Mouse (Mus musculus): ENCODE data around the gene Rad50.
A peak's percentile ranks its signal among the peaks of the same experiment; 100 is the strongest.

Rad50 gene

GRCm38 (mm10) chr11:53698521-53698920 is 8.6 kb downstream of the Rad50 start:
- no peak for DNase-seq (ENCODE audit: low spot score in 2 of 2)

- DNase-seq (ENCODE audit: low spot score in 2 of 2), result no peak
Observed at GRCm38 (mm10) chr11:53691979-53692378, 15.1 kb downstream of the Rad50 start.

GRCm38 (mm10) chr11:53682994-53683530 is 24.1 kb downstream of the Rad50 start:
- DNase-seq (ENCODE audit: low spot score in 2 of 2), result peak in 1 of 2 experiments; percentile 38

GRCm38 (mm10) chr11:53682170-53682569 is 24.9 kb downstream of the Rad50 start:
- DNase-seq (ENCODE audit: low spot score in 2 of 2), result no peak

- DNase-seq (ENCODE audit: low spot score in 2 of 2), result no peak
Observed at GRCm38 (mm10) chr11:53681686-53682085, 25.4 kb downstream of the Rad50 start.

- DNase-seq (ENCODE audit: low spot score in 2 of 2), result no peak
Observed at GRCm38 (mm10) chr11:53680141-53680540, 27.0 kb downstream of the Rad50 start.

GRCm38 (mm10) chr11:53671414-53671813 is 35.7 kb downstream of the Rad50 start:
- DNase-seq (ENCODE audit: low spot score in 2 of 2), result no peak

- no peak for DNase-seq (ENCODE audit: low spot score in 2 of 2)
Observed at GRCm38 (mm10) chr11:53664091-53664490, 43.0 kb downstream of the Rad50 start.

- no peak for DNase-seq (ENCODE audit: low spot score in 2 of 2)
Observed at GRCm38 (mm10) chr11:53662794-53663674, 44.1 kb downstream of the Rad50 start.

- no peak for DNase-seq (ENCODE audit: low spot score in 2 of 2)
Observed at GRCm38 (mm10) chr11:53657828-53658227, 49.3 kb downstream of the Rad50 start.

GRCm38 (mm10) chr11:53657381-53657780 is 49.7 kb downstream of the Rad50 start:
- DNase-seq (ENCODE audit: low spot score in 2 of 2), result no peak

- peak in 1 of 2 experiments; percentile 8 for DNase-seq (ENCODE audit: low spot score in 2 of 2)
Observed at GRCm38 (mm10) chr11:53656558-53657202, 50.4 kb downstream of the Rad50 start.

- no peak for DNase-seq (ENCODE audit: low spot score in 2 of 2)
Observed at GRCm38 (mm10) chr11:53655043-53655442, 52.1 kb downstream of the Rad50 start.

- no peak for DNase-seq (ENCODE audit: low spot score in 2 of 2)
Observed at GRCm38 (mm10) chr11:53652427-53652826, 54.7 kb downstream of the Rad50 start.

- no peak for DNase-seq (ENCODE audit: low spot score in 2 of 2)
Observed at GRCm38 (mm10) chr11:53651441-53651840, 55.7 kb downstream of the Rad50 start.

- no peak for DNase-seq (ENCODE audit: low spot score in 2 of 2)
Observed at GRCm38 (mm10) chr11:53644017-53644416, 63.1 kb downstream of the Rad50 start.

GRCm38 (mm10) chr11:53642744-53643279 is 64.3 kb downstream of the Rad50 start:
- no peak for DNase-seq (ENCODE audit: low spot score in 2 of 2)

- no peak for DNase-seq (ENCODE audit: low spot score in 2 of 2)
Observed at GRCm38 (mm10) chr11:53637803-53638260, 69.3 kb downstream of the Rad50 start.

- no peak for DNase-seq (ENCODE audit: low spot score in 2 of 2)
Observed at GRCm38 (mm10) chr11:53637046-53637802, 69.9 kb downstream of the Rad50 start.

GRCm38 (mm10) chr11:53636183-53636646 is 70.9 kb downstream of the Rad50 start:
- DNase-seq (ENCODE audit: low spot score in 2 of 2), result peak in 1 of 2 experiments; percentile 17

- no peak for DNase-seq (ENCODE audit: low spot score in 2 of 2)
Observed at GRCm38 (mm10) chr11:53635590-53636182, 71.4 kb downstream of the Rad50 start.

All from urinary bladder, adult 18-20 months (tissue).